Mouse (Mus musculus) mouse embryonic stem cell (cell line): Measurements from ENCODE around the gene Pde4b.

ENCODE experiments used
- in situ Hi-C, 2 experiments: fragments of 300-500 bp; cut with MboI; formaldehyde crosslinking; loops; 1 replicate in 1 of 2; 3 replicates in 1 of 2; pipeline ENCODE4 v1.14.3; 2019 to 2020; ENCODE audit warnings: low sequenced_read_pairs in 2 of 2, low pct_unique_long_range_greater_than_20kb in 1 of 2, mixed read lengths in 1 of 2; ENCODE audit not compliant: unreplicated experiment in 1 of 2

Gene Pde4b

DNA sequence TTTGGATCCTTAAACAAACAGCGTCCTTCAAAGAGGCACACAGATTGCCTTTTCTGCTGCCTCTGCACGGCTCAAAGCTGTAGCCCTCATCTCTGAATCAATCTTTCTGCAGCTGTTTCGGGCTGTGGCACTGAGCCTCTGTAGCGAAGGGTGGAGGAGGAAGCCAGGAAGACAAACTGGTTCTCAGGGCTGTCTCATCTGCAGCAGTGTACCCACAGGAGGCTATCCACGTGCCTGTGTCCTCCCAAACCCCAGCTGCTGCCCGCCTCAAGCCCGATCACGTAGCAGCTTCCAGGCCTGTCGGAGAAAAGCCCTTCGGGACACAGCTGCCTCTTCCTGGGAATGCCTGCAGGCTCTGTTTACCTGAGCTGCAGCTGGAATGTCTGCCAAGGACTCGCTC lies 424.2 kb downstream of the Pde4b start:
- in situ Hi-C loops = no loop called here

DNA sequence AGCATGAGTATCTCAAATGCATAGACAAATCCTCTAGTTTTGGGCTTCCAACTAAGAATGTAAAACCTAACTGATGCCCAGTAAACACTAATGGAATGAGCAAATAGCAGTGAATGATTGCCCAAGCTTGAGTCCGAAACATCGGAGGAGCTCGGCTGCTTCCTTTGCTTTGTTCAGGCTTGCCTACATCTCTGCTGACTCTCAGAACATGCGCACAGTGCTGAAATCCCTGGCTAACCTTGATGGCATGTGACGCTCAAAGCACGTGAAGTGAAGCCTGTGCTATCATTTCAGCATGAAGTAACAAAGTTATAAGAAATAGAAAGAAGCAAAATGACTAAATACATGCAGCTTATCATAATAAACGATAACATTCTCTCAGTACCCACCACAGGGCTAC lies 425.6 kb downstream of the Pde4b start:
- in situ Hi-C loops = no loop called here

DNA sequence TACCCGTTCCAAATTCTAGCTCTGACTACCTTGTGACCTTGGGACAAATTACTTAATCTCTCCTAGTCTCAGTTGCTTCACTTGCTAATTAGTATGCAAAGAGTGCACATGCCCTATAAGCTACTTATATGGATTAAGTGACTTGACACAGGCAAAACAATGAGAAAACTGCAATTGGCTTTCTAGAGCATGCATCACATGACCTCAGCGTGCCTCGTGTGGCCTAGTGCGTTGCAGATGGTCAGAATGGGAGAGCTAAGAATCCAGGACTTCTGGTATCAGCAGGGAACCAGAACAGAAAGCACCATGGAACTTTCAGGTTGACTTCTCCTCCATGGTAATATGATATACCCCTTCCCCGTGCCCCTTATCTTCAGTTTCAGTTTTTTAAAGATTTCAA lies 426.2 kb downstream of the Pde4b start:
- in situ Hi-C loops = no loop called here

DNA sequence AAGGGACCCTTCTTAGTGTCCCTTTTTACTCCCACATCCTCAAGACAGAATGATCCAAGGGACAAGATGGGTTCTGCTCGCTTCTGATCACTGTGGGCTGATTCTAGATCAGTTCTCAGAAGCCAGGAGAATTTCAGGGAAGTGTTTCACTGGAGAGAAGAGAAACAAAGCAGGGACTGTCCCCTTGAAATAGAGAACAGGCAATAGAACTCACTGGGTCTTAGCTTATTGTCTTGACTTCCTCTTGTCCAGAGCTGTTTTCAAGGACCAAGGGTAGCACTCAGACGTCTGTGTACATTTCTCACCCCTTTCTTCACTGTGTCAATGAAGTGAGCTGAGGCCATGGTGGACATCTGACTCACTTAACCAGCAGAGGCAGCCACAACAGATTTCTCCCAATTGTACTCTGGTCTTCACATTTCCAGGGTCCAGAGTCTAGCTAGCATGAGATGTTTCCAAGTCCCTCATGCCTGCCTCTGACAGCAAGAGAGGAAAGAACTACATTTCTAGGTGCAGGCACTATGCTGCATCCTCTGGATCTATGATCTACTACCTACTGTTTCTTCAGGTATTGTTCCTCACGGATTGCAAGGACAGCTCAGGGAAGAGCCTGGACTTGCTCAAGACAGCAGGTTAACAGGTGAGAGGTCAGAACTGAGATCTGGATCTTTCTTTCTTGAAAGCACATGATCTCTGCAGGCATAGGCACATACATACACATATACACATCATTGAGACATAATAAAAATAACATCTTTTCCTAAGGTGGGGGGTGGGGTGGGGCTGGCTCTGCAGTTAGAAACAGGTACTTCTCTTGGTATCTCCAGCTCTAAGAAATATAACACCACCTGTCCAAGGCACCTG lies 427.9 kb downstream of the Pde4b start:
- in situ Hi-C loops = no loop called here

DNA sequence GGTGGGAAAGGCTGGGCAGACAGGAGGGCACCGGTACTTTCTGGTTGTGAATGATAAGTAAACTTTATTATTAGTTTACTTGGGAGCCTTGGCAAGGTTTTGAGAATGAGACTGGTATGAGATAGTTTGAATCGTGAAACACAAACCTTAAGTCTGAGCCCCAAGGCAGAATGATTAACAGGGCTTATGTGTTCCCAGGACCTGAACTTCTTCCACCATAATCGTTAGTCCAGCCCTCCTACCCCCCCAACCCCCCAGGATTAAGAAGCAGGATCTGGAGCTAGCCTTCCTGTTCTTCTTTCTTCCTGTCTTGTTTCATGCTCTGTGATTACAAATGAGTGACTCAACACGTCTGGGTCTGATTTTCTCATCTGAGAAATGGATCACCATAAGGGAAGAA lies 429.1 kb downstream of the Pde4b start:
- in situ Hi-C loops = no loop called here

DNA sequence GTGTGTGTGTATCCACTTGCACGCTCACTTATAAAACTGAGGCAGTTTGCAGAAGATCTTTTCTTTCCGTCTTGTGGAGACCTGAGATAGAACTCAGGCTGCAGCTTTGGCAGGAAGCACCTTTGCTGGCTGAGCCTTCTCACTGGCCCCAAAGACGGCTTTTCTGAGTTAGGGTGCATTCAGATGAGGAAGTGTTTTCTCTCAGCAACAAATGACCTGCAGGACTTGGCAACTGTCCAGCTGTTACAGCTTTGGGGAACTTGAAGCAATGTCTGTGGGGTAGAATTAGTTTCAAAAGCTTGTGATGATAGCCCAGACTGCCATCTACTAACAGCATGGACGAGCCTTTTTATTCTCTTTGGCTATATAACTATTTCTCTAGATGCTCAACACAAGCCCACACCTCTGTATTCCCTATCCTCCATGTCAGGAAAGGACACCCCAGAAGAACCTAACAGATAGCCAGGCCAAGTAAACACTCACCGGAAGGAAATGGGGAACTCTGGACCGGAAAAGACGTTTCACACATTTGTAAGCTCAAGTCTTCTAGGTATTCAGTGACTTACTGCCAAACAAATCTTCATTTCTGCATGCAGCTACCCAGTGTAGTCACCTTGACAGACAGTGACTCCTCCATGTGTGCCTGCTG lies 429.8 kb downstream of the Pde4b start:
- in situ Hi-C loops = no loop called here

DNA sequence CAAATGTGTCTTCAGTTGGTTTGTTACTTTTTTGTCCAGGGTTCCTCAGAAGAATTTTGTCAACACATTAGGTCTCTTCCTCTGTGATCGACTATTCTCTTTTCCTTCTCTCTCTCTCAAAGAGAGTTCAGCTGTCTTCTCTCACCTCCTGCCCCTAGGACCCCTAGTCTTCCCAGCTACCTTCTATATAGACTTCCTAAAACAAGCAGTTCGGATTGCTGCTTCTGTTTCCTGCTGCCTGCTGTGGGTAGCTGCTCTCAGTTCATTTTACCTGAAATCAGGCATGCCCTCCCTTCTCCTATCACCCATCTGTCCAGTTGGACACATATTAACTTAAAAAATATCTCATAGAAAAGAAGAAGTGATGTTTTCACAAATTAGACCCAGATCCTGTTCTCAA lies 430.3 kb downstream of the Pde4b start:
- in situ Hi-C loops = no loop called here

DNA sequence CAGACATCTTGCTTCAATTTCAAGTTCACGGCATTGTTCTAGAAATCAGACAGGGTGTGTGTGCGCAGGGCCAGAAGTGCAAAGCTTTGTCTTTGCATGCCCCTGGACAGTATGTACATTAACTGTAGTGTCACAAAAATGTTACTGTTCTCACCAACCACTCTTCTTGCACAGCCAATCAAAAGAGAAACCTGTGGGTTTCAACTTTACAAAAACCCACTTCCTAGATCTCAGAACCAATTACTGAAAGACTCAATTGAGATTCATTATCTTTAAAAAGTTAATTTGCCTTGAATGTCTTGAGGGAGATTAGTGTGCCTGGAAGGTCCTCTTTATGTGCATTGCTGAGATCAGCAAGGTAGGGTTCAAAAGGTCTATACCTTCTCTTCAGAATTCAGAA lies 431.0 kb downstream of the Pde4b start:
- in situ Hi-C loops = no loop called here

DNA sequence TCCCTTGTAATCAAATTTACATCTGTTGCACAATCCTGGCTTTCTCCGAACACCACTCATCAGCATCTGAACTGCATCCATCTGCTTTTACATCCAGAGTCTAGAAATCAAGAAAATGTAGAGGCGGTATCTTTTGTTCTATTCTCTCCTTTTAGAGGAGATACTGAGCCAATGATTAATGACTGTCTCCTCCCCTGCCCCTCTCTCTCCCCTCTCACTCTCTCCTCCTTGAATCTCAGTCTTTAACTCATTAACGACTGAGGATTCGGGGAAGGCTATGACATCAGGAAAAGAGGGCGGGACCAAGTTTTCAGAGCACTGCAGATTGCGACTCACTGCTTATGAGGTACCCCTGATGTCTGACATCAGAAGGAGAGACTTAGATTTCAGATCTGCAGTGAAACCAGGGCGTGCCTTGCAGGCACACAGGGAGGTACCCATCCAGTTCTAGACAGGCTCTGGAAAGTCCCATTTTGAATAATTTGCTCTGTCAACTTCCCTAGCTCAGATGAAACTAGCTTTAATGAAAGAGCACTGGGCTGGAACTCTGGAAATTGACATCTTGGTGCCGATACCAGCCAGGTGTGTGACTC lies 433.4 kb downstream of the Pde4b start:
- in situ Hi-C loops = no loop called here

DNA sequence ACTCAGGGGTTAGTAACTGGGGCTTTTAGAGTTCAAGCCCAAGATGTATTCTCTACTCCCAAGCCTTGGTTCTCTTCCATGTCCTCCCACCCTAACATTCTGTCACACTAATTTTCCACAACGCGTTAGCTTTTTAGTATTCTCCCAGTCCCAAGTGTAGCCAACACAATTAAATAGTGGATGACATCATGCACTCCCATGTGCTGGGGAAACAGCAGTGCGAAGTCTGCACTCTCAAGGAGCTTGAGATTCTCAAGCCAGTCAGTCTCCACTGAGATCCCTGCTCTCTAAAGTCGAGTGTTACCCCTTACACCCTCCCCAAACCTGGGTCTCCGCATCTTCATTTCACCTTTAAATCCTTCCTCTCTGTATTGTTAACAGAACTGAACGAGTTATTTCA lies 434.1 kb downstream of the Pde4b start:
- in situ Hi-C loops = no loop called here

DNA sequence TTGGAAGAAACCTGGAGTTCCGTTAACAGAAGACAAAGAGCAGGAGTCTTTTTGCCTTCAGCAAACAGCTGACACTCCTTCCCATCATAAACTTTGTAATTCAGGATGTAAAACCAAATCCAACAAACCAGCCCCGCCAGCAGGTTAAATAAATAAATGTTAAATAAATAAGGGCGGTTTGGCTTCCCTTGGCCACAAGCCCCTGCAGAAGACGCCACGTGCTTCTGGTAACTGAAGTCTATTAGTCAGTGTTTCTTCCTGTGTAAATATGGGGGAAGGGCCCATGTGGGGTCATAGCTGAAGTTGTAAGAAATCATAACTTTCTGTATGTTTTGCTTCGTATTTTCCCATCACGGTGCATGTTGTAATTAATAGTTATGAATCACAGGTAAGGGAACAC lies 440.0 kb downstream of the Pde4b start:
- in situ Hi-C loops = no loop called here

DNA sequence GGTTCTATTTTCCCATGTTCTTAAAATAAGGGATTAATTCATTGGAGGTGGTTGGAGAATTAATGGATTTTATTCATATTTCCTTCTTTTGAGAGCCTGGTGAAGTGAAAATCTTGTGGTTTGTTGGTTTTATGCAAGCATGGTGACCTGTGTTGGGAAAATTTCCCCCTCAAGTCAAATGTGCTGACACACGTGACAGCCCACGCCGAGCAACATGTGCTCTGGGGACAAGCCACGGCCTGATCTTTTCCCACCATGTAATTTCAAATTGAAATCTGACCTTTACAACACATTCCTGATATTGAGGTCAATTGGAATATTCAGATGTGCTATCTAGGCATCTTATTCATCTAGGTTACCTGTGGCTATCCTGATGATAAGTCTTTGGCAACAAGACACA lies 443.5 kb downstream of the Pde4b start:
- in situ Hi-C loops = no loop called here

DNA sequence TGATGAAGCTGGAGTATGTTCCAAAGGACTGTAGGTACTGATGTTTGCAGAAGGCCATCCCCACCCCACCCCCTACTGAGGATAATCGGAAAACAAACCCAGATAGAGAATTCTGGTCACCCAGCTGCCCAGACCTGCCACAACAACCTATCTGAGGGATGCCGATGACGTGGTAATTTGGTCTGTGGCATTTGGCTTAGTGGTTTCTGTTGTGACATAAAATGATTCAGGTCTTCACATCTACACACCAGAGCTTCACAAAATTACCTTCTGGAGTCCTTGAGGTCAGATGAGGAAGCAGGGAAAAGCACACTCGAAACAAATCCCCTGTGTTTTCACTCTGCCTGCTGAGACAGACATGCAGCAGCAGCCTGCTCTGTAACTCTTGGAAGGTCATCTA lies 444.4 kb downstream of the Pde4b start:
- in situ Hi-C loops = no loop called here

DNA sequence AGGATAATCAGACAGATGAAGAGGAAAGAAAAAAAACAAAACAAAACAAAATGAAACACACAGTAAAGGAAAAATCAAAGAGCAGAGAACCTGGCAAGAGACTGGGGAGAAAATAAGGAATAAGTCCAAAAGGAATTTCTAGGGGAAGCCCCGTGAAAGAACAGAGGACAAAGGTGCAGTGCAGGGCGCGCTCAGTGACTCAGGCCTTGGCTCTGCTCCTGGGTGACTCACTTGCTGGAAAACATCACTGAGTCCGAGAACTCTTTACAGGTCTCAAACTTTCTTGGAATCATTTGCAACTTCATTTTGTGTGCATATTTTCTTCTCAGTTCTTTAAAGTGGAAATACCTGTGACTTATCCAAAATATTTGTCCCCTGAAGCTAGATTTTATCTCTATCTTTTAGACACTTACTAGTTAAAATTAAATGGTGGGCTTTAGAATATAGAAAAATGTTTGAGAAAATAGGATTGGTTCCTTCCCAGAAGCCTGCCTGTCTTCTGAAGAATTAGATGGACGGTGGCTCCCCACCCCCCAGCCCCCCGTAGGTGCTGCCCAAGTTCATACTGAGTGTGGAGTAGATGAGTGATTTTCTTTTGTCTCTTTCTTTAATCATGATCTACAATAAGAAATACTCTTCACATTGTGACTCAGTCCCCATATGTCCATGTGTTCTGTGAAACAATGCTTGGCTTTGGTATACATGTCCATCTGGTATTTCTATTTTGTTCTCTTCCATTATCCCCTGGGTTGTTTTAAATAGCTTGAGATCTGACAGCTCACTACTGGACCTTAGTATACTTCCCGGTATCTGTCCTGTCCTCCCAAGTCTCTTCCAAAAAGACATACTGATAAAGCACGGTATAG lies 446.1 kb downstream of the Pde4b start:
- in situ Hi-C loops = no loop called here

DNA sequence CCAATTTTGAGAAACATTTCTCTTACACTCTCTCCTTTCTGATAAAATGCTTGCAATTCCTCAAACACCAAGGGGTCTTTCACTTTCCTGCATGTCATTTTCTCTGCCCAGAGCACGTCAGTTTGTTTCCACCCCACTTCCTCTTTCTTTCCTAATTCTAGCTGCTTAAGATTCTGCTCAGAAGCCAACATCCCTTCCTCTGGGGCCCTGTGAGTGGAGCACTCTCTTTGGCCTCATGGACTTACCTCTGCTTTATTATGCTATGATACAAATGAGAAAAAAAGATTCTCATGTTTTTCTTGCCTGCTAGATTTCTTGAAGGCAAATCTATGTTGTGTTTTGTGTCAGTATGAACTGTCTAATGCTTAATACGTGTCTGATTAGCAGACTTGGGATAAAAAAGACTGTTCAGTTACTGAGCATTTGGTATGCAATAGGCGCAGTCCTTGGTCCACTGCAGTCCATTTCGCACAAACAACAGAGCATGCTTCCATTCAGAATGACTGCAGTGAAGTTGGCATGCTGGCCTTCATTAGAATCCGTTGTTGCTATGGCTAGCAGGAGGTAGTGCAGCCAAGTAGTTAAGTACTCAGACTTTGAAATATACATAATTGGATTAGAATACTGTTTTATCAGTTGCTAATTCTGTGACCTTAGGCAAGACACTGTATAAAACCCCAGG lies 446.8 kb downstream of the Pde4b start:
- in situ Hi-C loops = no loop called here

DNA sequence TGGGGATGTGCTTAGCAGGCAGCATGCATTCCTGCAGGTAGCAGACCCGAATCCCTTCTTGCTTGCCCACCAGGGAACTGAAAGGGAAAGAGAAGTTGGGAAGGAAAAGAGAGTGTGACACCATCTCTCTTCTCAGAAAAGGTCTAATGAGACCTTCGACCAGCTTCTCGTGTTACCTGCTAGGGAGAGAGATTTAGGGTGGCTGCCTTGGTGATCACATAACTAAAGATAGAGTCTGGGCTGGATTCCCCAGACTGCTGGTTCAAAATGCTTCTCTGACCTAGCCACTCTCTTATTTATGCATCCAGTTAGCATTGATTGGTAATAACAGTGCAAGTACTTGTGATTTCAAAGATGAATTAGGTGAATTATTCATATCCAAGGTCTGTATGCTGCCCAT lies 448.5 kb downstream of the Pde4b start:
- in situ Hi-C loops = no loop called here

DNA sequence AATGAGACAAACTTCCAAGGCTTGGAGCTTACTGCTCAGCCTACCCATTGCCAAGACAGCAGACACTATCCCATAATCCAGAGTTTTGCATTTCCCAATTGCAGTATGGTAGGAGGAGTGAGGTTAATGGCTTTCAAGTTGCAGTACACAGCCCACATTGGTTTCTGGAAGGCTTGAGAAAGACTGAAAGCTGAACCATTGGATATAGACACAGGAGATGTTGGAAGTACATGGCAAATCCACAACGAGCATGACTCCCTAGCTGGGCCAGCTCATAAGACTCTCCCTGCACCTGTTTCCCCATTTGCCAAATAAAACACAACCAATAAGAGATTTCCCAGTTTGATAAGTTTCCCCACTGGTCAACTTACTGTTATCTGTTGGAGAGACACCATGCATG lies 450.9 kb downstream of the Pde4b start:
- in situ Hi-C loops = no loop called here

DNA sequence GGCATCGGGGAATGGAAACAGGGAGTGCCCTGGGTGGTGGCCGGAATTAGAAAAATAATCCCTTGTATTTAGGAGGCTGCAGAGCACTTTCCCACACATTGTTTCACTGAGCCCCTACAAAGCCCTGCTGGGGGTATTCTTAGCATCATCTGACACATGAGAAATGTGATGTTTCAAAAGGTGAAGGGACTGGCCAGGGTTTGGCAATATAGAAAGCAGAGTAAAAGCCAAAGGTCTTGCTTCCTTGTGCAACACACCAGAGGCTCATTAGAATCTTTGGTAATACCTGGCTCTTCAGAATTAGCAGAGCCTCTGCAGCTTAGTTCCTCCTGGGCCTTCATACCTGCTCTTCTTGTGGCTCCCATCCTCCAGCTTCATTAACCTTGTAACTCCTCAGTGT lies 451.4 kb downstream of the Pde4b start:
- in situ Hi-C loops = no loop called here
